Mouse (Mus musculus) cerebellum, postnatal 10 days (tissue): ENCODE data around the gene Magee1.
A peak's percentile ranks its signal among the peaks of the same experiment; 100 is the strongest.
"Not testable (repeated sequence)": the region's sequence is repeated elsewhere in the genome, so short reads cannot be mapped to it uniquely, and the experiment has no call there.

Source experiments
- DNase-seq, 2 experiments: peaks; one replicate each; pipeline ENCODE4 v3.0.0; 2021; ENCODE audit warnings: mixed read lengths in 2 of 2

Gene Magee1

GRCm38 (mm10) chrX:105120275-105121226 lies at the start of gene Magee1:
Magee1 (plus strand) TSS chrX:105120378.
- peak; percentile 86 to 91 for DNase-seq

- no peak for DNase-seq
These were observed 41.0 kb upstream of the Magee1 start for GRCm38 (mm10) chrX:105079151-105079550.

DNA sequence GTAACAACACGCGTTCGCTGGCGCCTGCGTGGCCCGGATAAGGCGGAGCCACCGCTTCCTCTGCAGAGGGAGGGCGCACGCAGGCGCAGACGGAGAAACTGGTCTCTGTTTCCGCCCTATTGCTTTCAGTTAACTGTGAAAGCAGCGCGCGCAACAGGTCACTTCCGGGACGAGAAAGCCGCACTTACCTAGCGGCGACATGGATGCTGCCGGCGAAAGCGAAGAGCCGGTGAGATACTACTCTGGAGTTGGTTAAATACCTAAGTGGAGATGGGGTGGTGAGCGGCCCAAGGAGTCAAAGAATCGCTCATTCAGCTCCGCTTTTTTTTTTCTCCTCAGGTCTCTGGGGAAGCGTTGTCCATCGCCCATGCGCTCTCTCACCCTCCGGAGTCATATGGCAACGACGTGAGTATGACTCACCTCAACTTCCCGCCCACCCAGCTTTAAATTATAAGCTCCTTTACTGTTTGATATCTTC lies 40.5 kb upstream of the Magee1 start, which contains the start of gene Pbdc1:
TSS of gene Pbdc1 (plus strand) at position 142 of the 478 bp plus-strand sequence.
- DNase-seq: peak; percentile 91 to 98

DNA sequence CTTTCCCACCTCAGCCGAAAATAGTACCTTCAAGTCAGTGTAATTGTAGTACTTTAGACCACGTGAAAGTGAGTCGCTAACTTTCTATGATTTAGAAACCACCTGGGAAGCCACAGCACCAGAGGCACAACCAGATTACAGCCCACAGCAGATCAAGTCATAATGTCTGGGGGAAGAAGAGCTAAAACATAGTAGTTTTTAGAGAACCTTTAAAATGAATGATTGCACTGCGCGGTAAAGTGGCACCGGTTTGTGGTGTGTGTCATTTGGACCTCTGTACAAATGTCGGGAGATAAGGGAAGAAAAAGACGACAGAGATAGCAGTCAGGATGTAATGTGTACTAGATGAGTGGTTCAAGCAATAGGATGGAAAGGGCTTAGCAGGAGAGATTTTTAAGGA lies 40.1 kb upstream of the Magee1 start:
- no peak for DNase-seq

GRCm38 (mm10) chrX:105083013-105083412 lies 37.2 kb upstream of the Magee1 start:
- DNase-seq: not testable (repeated sequence)

GRCm38 (mm10) chrX:105104175-105104574 lies 16.0 kb upstream of the Magee1 start:
- peak; percentile 59 to 61 for DNase-seq

DNA sequence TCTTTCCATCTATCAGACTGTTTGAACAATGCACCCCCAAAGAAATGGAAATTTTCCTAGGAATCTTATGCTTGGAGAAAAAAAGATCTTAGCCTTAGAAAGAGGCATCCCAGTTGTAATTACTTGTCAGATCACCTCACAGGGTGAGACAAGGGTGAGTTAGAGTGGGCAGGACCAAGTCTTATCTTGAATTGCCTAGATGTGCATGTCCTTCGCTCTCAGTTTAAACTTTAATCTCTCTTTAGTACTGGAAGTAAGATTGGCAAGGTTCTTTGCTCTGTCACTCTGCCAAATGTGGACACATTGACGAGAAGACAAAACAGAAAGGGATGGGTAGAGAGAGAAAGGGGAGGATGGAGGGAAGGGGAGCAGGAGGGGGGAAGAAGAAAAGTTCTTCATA lies 5.2 kb upstream of the Magee1 start:
- no peak for DNase-seq

- DNase-seq: peak; percentile 92
These were observed 1.2 kb downstream of the Magee1 start for GRCm38 (mm10) chrX:105121227-105121865.

DNA sequence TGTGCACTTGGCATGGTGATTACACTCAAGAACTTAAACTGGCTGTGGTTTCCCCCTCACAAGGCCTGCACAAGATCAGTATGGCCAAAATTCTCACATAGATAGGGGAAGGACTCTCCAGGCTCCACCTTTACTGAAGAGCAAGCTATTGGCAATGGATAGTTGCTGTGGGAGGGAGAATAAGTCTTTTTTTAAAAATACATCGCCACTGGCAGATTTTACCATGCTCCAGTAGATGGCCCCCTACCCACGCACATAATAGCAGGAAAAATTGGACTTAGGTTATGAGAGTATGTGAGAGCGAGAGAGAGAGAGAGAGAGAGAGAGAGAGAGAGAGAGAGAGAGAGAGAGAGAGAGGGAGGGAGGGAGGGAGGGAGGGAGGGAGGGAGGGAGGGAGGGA lies 4.7 kb downstream of the Magee1 start:
- DNase-seq: peak; percentile 23 to 31

GRCm38 (mm10) chrX:105151872-105152461 lies 31.8 kb downstream of the Magee1 start:
- peak in 1 of 2 experiments; percentile 7 for DNase-seq

GRCm38 (mm10) chrX:105165007-105165406 lies 44.8 kb downstream of the Magee1 start:
- DNase-seq: not testable (repeated sequence)

- peak in 1 of 2 experiments; percentile 10 for DNase-seq
These were observed 47.0 kb downstream of the Magee1 start for GRCm38 (mm10) chrX:105167217-105167616.
